Mouse (Mus musculus) midbrain, embryonic 12.5 days (tissue): ENCODE measurements around the gene Krt73. TPM values are rescaled to one million over a fixed set of nuclear protein-coding genes. Genes with fewer than 3 reads are reported as not detected.

ENCODE experiments used
- ATAC-seq: fragments of 200-750 bp; cut with Nextera tagmentation; 2 replicates; pipeline ENCODE4 v1.8.0; 2017; ENCODE audit warnings: low read depth, moderate TSS enrichment, moderate library complexity; ENCODE audit not compliant: low FRiP score
- H3K27ac ChIP-seq: fragments of 300-500 bp; sonication (generic); replicated peaks from 2 replicates; pipeline ENCODE4 v1.5.1; 2016; ENCODE audit warnings: mild to moderate bottlenecking
- H3K27me3 ChIP-seq: fragments of 300-500 bp; sonication (generic); 2 replicates; pipeline ENCODE4 v1.6.1; 2016; ENCODE audit warnings: mild to moderate bottlenecking
- H3K36me3 ChIP-seq: fragments of 300-500 bp; sonication (generic); 2 replicates; pipeline ENCODE4 v1.6.1; 2016
- H3K4me1 ChIP-seq: fragments of 300-500 bp; sonication (generic); 2 replicates; pipeline ENCODE4 v1.6.1; 2016
- H3K4me2 ChIP-seq: fragments of 300-500 bp; sonication (generic); replicated peaks from 2 replicates; pipeline ENCODE4 v1.6.1; 2016; ENCODE audit warnings: mild to moderate bottlenecking, moderate library complexity
- H3K4me3 ChIP-seq: fragments of 300-500 bp; sonication (generic); 2 replicates; pipeline ENCODE4 v1.5.1; 2016; ENCODE audit warnings: mild to moderate bottlenecking
- H3K9ac ChIP-seq: fragments of 300-500 bp; sonication (generic); replicated peaks from 2 replicates; pipeline ENCODE4 v1.6.1; 2016; ENCODE audit warnings: mild to moderate bottlenecking, moderate library complexity
- H3K9me3 ChIP-seq: fragments of 300-500 bp; sonication (generic); 2 replicates; pipeline ENCODE4 v1.6.1; 2016; ENCODE audit warnings: mild to moderate bottlenecking
- WGBS: fragments of 180-500 bp; shearing (Covaris S2); methylation state at CpG from one replicate; pipeline ENCODE4 v1.1.7; 2016; 5-methylcytosine and 5-hydroxymethylcytosine counted together
- polyA plus RNA-seq: library from polyadenylated mRNA; unstranded; fragments of >200 nt; fragmentation: Nextera tagmentation; extraction: Ambion mirVana; gene quantifications from 2 replicates; pipeline ENCODE4 v1.2.1, GENCODE M21; 2016

Krt73 gene
- polyA plus RNA-seq, 1 experiment from 2014 or later: 0.34 TPM

- no peak overlapping the region for H3K9ac ChIP-seq
- H3K27ac ChIP-seq: no peak overlapping the region
- no peak overlapping the region for H3K4me2 ChIP-seq
- 88% methylated on average over 10 of the region's 10 CpGs for WGBS
- no peaks in the 10 kb centered on the region for H3K27me3 ChIP-seq
- ATAC-seq: no peak
- no peak overlapping the region for H3K4me3 ChIP-seq
- H3K4me1 ChIP-seq: no peaks in the 10 kb centered on the region
- no peaks in the 10 kb centered on the region for H3K36me3 ChIP-seq
- no peaks in the 10 kb centered on the region for H3K9me3 ChIP-seq
Measured at GRCm38 (mm10) chr15:101773420-101773819, 28.7 kb downstream of the Krt73 start.

GRCm38 (mm10) chr15:101772711-101773081 is 29.4 kb downstream of the Krt73 start:
- Histone ChIP-seq H3K27ac (no peak overlapping the region), H3K4me2 (no peak overlapping the region), H3K27me3 (no peaks in the 10 kb centered on the region), H3K9ac (no peak overlapping the region), H3K36me3 (no peaks in the 10 kb centered on the region), H3K4me3 (no peak overlapping the region), H3K9me3 (no peaks in the 10 kb centered on the region), H3K4me1 (no peaks in the 10 kb centered on the region)
- 14% methylated on average over 5 of the region's 5 CpGs for WGBS
- peak; percentile 58; the same call in 1 of the 2 replicates for ATAC-seq

GRCm38 (mm10) chr15:101772080-101772710 is 30.0 kb downstream of the Krt73 start:
- Histone ChIP-seq H3K4me1 (no peaks in the 10 kb centered on the region), H3K9ac (no peak overlapping the region), H3K36me3 (no peaks in the 10 kb centered on the region), H3K27ac (no peak overlapping the region), H3K4me3 (no peak overlapping the region), H3K9me3 (no peaks in the 10 kb centered on the region), H3K27me3 (no peaks in the 10 kb centered on the region), H3K4me2 (no peak overlapping the region)
- 67% methylated on average over 5 of the region's 5 CpGs for WGBS
- no peak for ATAC-seq

- H3K4me3 ChIP-seq: no peak overlapping the region
- WGBS: 60% methylated on average over 8 of the region's 8 CpGs
- H3K4me1 ChIP-seq: no peaks in the 10 kb centered on the region
- no peak overlapping the region for H3K9ac ChIP-seq
- H3K9me3 ChIP-seq: no peaks in the 10 kb centered on the region
- ATAC-seq: no peak
- H3K4me2 ChIP-seq: no peak overlapping the region
- no peaks in the 10 kb centered on the region for H3K27me3 ChIP-seq
- no peaks in the 10 kb centered on the region for H3K36me3 ChIP-seq
- no peak overlapping the region for H3K27ac ChIP-seq
Measured at GRCm38 (mm10) chr15:101770226-101770625, 31.9 kb downstream of the Krt73 start.

Other genes with a start within 250 kb of the Krt73 start
- gene Krt90, start 239.4 kb downstream of the Krt73 start, polyA plus RNA-seq: 0.09 and 0.31 TPM in 2 replicates
- not detected in 2 replicates for gene Krt75, start 228.4 kb downstream of the Krt73 start, polyA plus RNA-seq
- not detected in 2 replicates for gene Gm5414, start 174.2 kb downstream of the Krt73 start, polyA plus RNA-seq
- gene Gm5478, start 155.0 kb downstream of the Krt73 start, polyA plus RNA-seq: not detected in 2 replicates
- not detected in 2 replicates for gene Krt6b, start 122.1 kb downstream of the Krt73 start, polyA plus RNA-seq
- gene Krt6a, start 108.0 kb downstream of the Krt73 start, polyA plus RNA-seq: not detected in 2 replicates
- gene Krt5, start 89.4 kb downstream of the Krt73 start, polyA plus RNA-seq: 5.3 and 7.9 TPM in 2 replicates
- not detected in 2 replicates for gene Krt71, start 59.2 kb downstream of the Krt73 start, polyA plus RNA-seq
- not detected in 2 replicates for gene Krt72, start 15.9 kb downstream of the Krt73 start, polyA plus RNA-seq
- gene Krt2, start 15.8 kb upstream of the Krt73 start, polyA plus RNA-seq: not detected in 2 replicates
- 2.3 and 4.6 TPM in 2 replicates for gene Krt1, start 48.4 kb upstream of the Krt73 start, polyA plus RNA-seq
- gene Krt77, start 67.4 kb upstream of the Krt73 start, polyA plus RNA-seq: not detected in 2 replicates
- gene Krt76, start 90.6 kb upstream of the Krt73 start, polyA plus RNA-seq: not detected in 2 replicates
- not detected in 2 replicates for gene Krt4, start 122.4 kb upstream of the Krt73 start, polyA plus RNA-seq
- 0.14 and 0.27 TPM in 2 replicates for gene Krt79, start 138.0 kb upstream of the Krt73 start, polyA plus RNA-seq
- not detected in 2 replicates for gene Krt78, start 151.9 kb upstream of the Krt73 start, polyA plus RNA-seq
- gene Krt8, start 202.1 kb upstream of the Krt73 start, polyA plus RNA-seq: 6.2 and 8.4 TPM in 2 replicates
- 3.2 and 4.3 TPM in 2 replicates for gene Krt18, start 225.8 kb upstream of the Krt73 start, polyA plus RNA-seq